Mouse (Mus musculus) bone marrow macrophage, adult 2 months (primary cell): ENCODE data around the gene Zbtb11.

Experiments used
- CTCF ChIP-seq: IDR thresholded peaks from 2 replicates; pipeline ENCODE4 v1.5.1; 2012; ENCODE audit warnings: low read depth, mild to moderate bottlenecking, low read length, moderate library complexity
- POLR2A ChIP-seq: IDR thresholded peaks from 2 replicates; pipeline ENCODE4 v1.6.1; 2012; ENCODE audit warnings: mild to moderate bottlenecking, low read depth, low read length, borderline replicate concordance

DNA sequence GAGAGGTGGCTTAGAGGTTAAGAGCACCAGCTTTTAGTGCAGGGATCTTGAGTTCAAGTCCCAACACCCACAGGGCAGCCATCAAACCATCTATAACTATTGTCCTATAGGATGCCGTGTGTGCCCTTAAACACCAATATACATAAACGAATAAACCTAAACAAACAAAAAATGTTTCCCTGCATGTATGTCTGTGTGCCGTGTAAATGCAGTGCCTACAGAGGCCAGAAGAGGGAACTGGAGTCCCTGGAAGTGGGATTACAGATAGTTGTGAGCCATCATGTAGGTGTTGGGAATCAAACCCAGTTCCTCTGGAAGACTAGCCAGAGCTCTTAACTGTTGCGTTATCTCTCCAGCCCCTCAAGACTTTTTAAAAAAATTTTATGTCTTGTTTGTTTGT, 32.9 kb upstream of the Zbtb11 start:
- TF ChIP-seq POLR2A (no peak), CTCF (no peak)
